Mouse (Mus musculus) left cerebral cortex, postnatal 14 days (tissue): ENCODE data around the gene Vmn1r236. TPM values are rescaled to one million over a fixed set of nuclear protein-coding genes. Genes with fewer than 3 reads are reported as not detected.

Experiments
- DNase-seq, 2 experiments: peaks; one replicate each; pipeline ENCODE4 v3.0.0; 2021 to 2022; ENCODE audit warnings: low spot score in 2 of 2, mixed read lengths in 1 of 2
- intact Hi-C: fragments of 180-260 bp; cut with DNase I; formaldehyde crosslinking; loops from one replicate; pipeline ENCODE4 v1.15.1; 2025
- long read RNA-seq, 2 experiments: library from polyadenylated mRNA; stranded (forward); transcript quantifications; one replicate each; pipeline ENCODE4 v2.0.0; 2021
- microRNA-seq, 2 experiments: library from miRNA; unstranded; fragments of <30 nt; microRNA quantifications; one replicate each; pipeline ENCODE4 v1.2.0; 2022
- total RNA-seq, 2 experiments: library from RNA; stranded (reverse); gene quantifications; 2 replicates each; pipeline ENCODE4 v1.2.3; 2021

Vmn1r236 gene
- total RNA-seq: not detected
- long read RNA-seq, experiment 1: 0 reads
- long read RNA-seq, experiment 2: 0 reads

DNA sequence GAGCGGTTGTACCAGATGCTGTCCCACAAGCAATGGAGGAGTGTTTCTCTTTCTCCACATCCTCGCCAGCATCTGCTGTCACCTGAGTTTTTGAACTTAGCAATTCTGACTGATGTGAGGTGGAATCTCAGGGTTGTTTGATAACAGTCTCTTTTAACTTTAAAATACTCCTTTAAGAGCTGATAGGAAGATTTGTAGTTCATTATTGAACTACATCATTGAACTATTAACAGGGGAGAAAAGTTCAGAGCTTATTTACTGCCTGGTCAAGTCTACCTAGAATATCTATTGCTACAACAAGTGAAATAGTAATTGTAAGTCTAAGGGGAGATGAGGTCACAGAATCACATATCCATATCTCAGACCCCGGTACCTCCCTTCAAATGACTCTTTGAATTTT lies at the start of gene Vmn1r236:
Gene Vmn1r236, plus strand, starts transcription at position 301 of the 400 bp plus-strand sequence.
- intact Hi-C loops: no loop called here
- DNase-seq: no peak

DNA sequence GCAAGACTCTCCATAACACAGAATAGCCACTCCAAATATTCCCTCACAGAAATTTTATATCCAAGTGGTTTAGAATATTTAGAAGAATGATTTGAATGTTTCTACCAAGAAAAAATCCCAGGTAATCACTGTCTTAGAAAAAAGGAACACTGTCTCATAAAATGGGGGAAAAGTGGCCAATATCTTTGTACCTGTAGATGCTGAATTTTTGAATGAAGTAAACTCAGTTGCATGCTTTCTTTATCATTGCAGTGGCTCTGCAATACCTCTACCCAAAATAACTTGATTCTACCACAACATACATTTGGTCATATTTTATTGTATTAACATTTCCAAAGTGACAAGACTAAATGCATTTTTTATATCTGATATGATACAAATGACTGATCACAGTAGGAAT lies 26.6 kb upstream of the Vmn1r236 start, which contains the start of gene Vmn1r235:
Gene Vmn1r235, plus strand, starts transcription at position 301 of the 400 bp plus-strand sequence.
- no peak for DNase-seq
- intact Hi-C loops: no loop called here

DNA sequence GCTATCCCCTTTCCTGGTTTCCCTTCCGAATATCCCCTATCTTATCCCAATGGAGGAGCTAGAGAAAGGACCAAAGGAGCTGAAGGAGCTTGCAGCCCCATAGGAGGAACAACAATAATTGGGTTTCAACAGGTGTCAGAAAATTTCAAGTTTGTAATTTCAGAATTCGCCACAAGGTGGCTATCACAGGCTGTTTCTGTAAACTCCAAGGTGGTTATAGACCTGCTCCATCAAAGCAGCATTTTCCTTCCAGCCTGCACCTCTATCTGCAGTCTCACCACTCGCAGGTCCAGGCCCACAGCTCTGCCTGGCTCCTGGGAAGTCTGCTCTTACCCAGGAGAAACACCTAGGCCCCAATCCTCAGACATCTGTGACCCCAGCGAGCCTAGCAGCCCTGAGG lies 10.6 kb upstream of the Vmn1r236 start:
- intact Hi-C loops: loop anchor here (2.0 to 5.0 kb wide), 2 partner anchors 151 to 245 kb away; partner anchors contain the start of gene Zfp54
- DNase-seq: peak; percentile 77 to 88

DNA sequence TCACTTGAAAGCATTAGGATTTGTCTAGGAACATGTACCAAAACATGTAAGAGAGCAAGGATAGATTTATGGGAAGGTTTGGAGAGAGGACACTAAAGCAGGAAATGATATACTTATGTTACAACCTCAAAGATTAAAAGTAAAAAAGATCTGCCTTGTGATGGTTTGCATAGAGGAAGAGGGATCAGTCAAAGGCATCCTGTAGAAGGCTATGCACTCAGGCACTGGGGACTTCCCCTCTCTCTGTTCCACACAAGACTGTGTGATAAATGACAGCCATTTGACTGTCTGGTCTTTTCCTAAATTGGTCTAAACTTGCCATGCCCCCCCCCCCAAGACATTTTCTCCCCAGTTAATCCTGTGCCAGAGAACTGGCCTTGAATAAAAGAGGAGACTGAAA lies 1.7 kb downstream of the Vmn1r236 start:
- DNase-seq: no peak
- intact Hi-C loops: no loop called here

DNA sequence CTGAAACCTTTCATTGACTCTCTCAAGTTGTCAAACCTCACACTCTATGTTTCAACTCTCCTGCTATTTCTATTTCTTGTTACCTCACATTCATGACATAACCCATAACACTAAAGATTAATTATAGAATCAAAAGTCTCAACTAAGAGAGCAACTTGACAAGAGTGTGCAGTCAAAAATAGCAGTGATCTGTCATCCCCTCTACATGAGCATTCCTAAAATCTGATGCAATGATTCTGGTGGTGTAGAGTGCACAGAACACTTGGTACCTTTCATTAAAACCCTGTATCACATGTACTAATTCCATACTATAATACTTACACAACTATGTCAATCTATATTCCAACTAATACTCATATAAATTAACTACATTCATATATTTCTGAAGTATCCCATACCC lies 7.0 kb downstream of the Vmn1r236 start:
- intact Hi-C loops: no loop called here

DNA sequence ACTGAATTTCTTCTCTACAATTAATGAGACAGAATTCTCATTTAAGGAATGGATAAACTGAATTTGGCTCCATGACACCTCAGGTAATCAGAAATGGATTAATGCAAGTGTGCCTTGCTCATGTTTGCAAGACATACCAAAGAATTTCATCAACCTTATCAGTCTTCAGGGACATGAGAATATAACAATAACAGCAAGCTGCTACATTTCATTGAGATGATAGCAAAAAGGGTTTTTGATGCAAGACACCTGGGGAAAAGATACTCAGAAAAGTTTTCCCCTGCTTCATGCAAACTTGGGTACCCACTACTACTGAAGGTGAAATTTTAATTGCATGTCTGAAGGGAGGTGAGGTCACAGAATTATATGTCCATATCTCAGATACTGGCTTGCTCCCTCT lies 28.8 kb downstream of the Vmn1r236 start, which contains the start of gene Vmn1r237:
Gene Vmn1r237, plus strand, starts transcription at position 301 of the 400 bp plus-strand sequence.
- intact Hi-C loops: no loop called here
- no peak for DNase-seq

More for the DNA sequence above, 7.0 kb downstream of the Vmn1r236 start:
- no peak for DNase-seq

Small RNA genes lying within 50 kb of the gene (microRNA-seq; reads per million reads assigned to microRNA genes)
- gene Gm26384: 0 reads per million in 2 experiments

Other genes with a start within 250 kb of the Vmn1r236 start
- not detected for gene Vmn1r234, start 56.9 kb upstream of the Vmn1r236 start, total RNA-seq
- gene Vmn1r235, start 26.5 kb upstream of the Vmn1r236 start, total RNA-seq: not detected
- gene Vmn1r237, start 28.9 kb downstream of the Vmn1r236 start, total RNA-seq: not detected
- gene Zfp677, start 100.8 kb downstream of the Vmn1r236 start, total RNA-seq: under 1 TPM; 0.91 to 0.92 TPM
- under 1 TPM; 0.59 to 0.63 TPM for gene Zfp54, start 140.3 kb downstream of the Vmn1r236 start, total RNA-seq
- gene Zfp51, start 167.4 kb downstream of the Vmn1r236 start, total RNA-seq: 1 to 10 TPM; 4.0 to 4.2 TPM
- 1 to 10 TPM; 3.3 to 3.8 TPM for gene Zfp53, start 206.1 kb downstream of the Vmn1r236 start, total RNA-seq